Comparison of ENCODE assay signal across 1 mouse cellular context in the genomic region with DNA sequence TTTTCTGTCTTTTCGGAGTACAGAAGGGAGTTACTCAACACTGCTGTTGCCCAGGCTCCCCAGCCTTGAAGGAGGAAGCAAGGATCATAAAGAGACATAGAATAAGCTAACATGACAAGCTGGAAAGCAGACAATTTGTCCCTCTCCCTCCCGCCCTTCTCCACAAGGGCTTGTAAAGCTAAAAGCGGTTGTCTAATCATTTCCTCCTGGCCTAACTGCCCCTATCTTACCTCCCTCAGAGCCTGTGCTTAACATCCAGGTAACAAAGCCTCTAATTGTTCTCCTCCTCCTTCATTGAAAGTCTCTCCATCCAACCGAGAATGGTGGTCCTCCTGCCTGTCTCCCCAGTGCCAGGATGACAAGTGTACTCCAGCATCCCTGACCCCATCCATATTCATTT.
TF ChIP-seq lines count a peak whose summit lies in the region.

No protein-coding gene starts in this region.

TF ChIP-seq in MEL, 35 proteins besides CTCF, POLR2A, EP300 and RAD21:
- TF ChIP-seq GABPA (IDR thresholded peaks at IDR 0.05; ENCODE audit: low read depth, low read length) = no peak
- TF ChIP-seq RCOR1 (IDR thresholded peaks at IDR 0.05; ENCODE audit: low read depth, low read length) = peak; percentile 58
- TF ChIP-seq TCF12 (IDR thresholded peaks at IDR 0.05; ENCODE audit: low read depth, low read length) = peak; percentile 85
- 0 out of 2 replicates have a peak, but pooled peaks have one; percentile 50 for TF ChIP-seq ETS1 (IDR thresholded peaks at IDR 0.05; ENCODE audit: low read depth, low read length)
- peak; percentile 55; the same call in 1 of the 2 replicates for TF ChIP-seq NELFE (IDR thresholded peaks at IDR 0.05; ENCODE audit: low read depth, low read length)
- TF ChIP-seq TBP (IDR thresholded peaks at IDR 0.05; ENCODE audit: low read depth, low read length) = peak; percentile 55
- TF ChIP-seq SIN3A (IDR thresholded peaks at IDR 0.05; ENCODE audit: low read length) = no peak
- TF ChIP-seq GATA1 (IDR thresholded peaks at IDR 0.05; ENCODE audit: low read depth, low read length) = peak; percentile 78
- peak; percentile 31; the same call in 1 of the 2 replicates for TF ChIP-seq TAL1 (IDR thresholded peaks at IDR 0.05; ENCODE audit: low read length)
- TF ChIP-seq MYB (IDR thresholded peaks at IDR 0.05; ENCODE audit: low read depth, low read length) = peak; percentile 95
